Mouse (Mus musculus) central nervous system, embryonic 11.5 days (tissue): ENCODE measurements around the gene Naif1. TPM values are rescaled to one million over a fixed set of nuclear protein-coding genes. Genes with fewer than 3 reads are reported as not detected.

Source experiments
- polyA plus RNA-seq: library from polyadenylated mRNA; depleted of rRNA; stranded (reverse); fragments of >200 nt; gene quantifications from 2 replicates; pipeline ENCODE4 v1.2.3, GENCODE M21; 2012; rRNA removed

Naif1 gene
- polyA plus RNA-seq = 2.7 and 3.6 TPM in 2 replicates

DNA sequence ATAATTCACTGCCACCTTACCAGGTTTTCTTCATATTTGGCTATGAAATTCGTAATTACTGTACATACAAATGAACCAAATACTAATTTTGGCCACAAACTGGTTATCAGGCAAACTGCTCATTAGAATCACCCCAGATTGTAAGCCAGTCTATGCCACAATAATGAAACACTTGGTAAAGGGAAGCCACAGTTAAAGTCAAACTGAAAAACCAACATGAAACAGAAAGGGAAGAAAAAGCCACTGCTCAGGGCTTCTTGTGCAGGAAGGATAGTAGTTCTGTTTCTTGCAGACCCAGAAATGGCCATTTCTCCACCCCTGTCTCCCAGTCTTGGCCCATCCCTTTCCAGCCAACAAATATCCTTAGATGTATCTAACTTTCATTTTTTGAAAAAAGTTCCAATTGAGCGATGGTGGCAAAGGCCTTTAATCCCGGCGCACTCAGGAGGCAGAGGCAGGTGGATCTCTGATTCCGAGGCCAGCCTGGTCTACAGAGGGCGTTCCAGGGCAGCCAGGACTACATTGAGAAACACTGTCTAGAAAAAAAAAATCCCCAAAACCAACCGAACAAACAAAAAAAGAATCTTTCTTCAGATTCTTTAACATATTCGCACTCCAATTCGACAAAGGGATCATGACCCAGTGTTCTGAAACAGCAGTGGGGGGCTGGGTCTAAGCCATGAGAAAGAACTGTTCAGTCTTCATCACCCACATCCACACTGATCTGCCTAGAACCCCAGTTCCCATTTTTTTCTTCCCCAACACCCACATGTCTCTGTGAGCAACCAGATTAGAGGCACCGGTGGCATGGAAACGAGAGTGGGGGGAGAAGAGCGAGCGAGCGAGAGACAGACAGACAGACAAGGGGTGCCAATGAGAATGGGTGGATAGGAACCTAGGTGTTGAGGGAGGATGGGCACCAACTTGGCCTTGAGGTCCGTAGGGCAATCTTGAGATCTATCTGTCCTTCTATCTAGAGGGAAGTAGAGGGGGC is at the start of gene Naif1:
Gene Naif1 (plus strand): TSS at position 697 of the 994 bp plus-strand sequence.

GRCm38 (mm10) chr2:32450881-32451844 is 906 bp downstream of the Naif1 start, which contains the start of gene Slc25a25:
TSS of gene Slc25a25 (minus strand) at chr2:32451445.

Other genes with a start within 250 kb of the Naif1 start
- gene Pomt1, start 213.9 kb upstream of the Naif1 start, polyA plus RNA-seq = 27.8 and 30.9 TPM in 2 replicates
- 57.3 and 59.8 TPM in 2 replicates for gene Uck1, start 190.3 kb upstream of the Naif1 start, polyA plus RNA-seq
- 36.2 and 38.3 TPM in 2 replicates for gene Golga2, start 163.1 kb upstream of the Naif1 start, polyA plus RNA-seq
- gene Swi5, start 162.4 kb upstream of the Naif1 start, polyA plus RNA-seq = 351 and 391 TPM in 2 replicates
- 158 and 181 TPM in 2 replicates for gene Ciz1, start 98.1 kb upstream of the Naif1 start, polyA plus RNA-seq
- gene Dnm1, start 97.1 kb upstream of the Naif1 start, polyA plus RNA-seq = 53.2 and 117 TPM in 2 replicates
- gene 1110008P14Rik, start 68.5 kb upstream of the Naif1 start, polyA plus RNA-seq = 21.5 and 43.1 TPM in 2 replicates
- 0.80 and 0.90 TPM in 2 replicates for gene Lcn2, start 62.2 kb upstream of the Naif1 start, polyA plus RNA-seq
- gene Ptges2, start 54.6 kb upstream of the Naif1 start, polyA plus RNA-seq = 22.1 and 31.9 TPM in 2 replicates
- gene Slc25a25, start 988 bp downstream of the Naif1 start, polyA plus RNA-seq = 23.9 and 24.1 TPM in 2 replicates
- gene Fam102a, start 84.9 kb downstream of the Naif1 start, polyA plus RNA-seq = 9.0 and 12.9 TPM in 2 replicates
- 56.0 and 109 TPM in 2 replicates for gene Dpm2, start 120.4 kb downstream of the Naif1 start, polyA plus RNA-seq
- gene Pip5kl1, start 124.3 kb downstream of the Naif1 start, polyA plus RNA-seq = 3.0 and 4.0 TPM in 2 replicates
- 0.17 TPM in 1 of 2 replicates, not detected in the other for gene 9430097D07Rik, start 125.2 kb downstream of the Naif1 start, polyA plus RNA-seq
- 11.2 and 17.1 TPM in 2 replicates for gene St6galnac4, start 136.6 kb downstream of the Naif1 start, polyA plus RNA-seq
- 11.2 and 18.9 TPM in 2 replicates for gene St6galnac6, start 149.3 kb downstream of the Naif1 start, polyA plus RNA-seq
- 16.9 and 20.1 TPM in 2 replicates for gene Ak1, start 171.3 kb downstream of the Naif1 start, polyA plus RNA-seq
- gene Eng, start 196.1 kb downstream of the Naif1 start, polyA plus RNA-seq = 12.2 and 24.3 TPM in 2 replicates